In the genomic region with DNA sequence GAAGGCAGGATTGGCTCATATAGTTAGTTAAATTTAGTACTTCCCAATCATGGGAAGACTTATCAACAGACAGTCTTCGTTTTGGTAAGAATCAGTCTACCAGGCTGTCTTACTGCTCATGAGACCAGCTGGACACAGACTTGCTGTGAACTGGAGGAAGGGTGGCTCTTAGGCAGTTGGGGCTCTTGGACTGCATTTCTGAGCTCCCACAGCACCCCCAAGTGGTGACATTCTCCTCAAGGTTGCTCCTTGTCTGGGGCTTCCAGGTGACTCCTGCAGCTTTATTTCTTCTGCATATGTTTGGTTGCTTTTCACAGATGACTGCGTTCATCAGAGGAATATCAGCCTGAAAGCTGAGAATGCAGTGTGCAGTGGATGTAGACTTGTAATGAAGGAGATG, we compare ENCODE assay signal across 10 mouse cellular contexts.
A peak's percentile ranks its signal among the peaks of the same experiment; 100 is the strongest.
DNase-seq lines count a peak whose midpoint lies in the region; ATAC-seq and TF ChIP-seq lines count a peak whose summit lies in the region.
"Had no signal": no experiment of that assay in that cellular context is flagged by ENCODE, and none has a peak within 500 bp of the region (broad histone marks: within the 10 kb centered on the region; RNA-seq: fewer than 3 reads in every experiment).

No protein-coding gene starts in this region.

- no peak overlapping the region for H3K27ac ChIP-seq in midbrain, postnatal 0 days (ENCODE audit: low read depth, low read length)
- H3K27ac ChIP-seq: hindbrain, embryonic 15.5 days; limb, embryonic 13.5 days had no signal

- WGBS in midbrain, postnatal 0 days: 20% methylated on average over 2 of the region's 2 CpGs

- no peaks in the 10 kb centered on the region for H3K9me3 ChIP-seq in midbrain, postnatal 0 days (ENCODE audit: low read length)
- H3K9me3 ChIP-seq: hindbrain, embryonic 15.5 days; limb, embryonic 13.5 days had no signal

- TF ChIP-seq CTCF in brain, embryonic 14.5 days (IDR thresholded peaks at IDR 0.05; ENCODE audit: borderline replicate concordance, extremely low read depth, insufficient read depth, insufficient read length): peak; percentile 61
- TF ChIP-seq CTCF in midbrain, postnatal 0 days (IDR thresholded peaks at IDR 0.05): peak; percentile 64

- no peak overlapping the region for H3K4me3 ChIP-seq in midbrain, postnatal 0 days (ENCODE audit: low read depth, low read length)
- H3K4me3 ChIP-seq: hindbrain, embryonic 15.5 days; limb, embryonic 13.5 days had no signal

- ATAC-seq in midbrain, postnatal 0 days (ENCODE audit: low FRiP score): no peak

- no peaks in the 10 kb centered on the region for H3K27me3 ChIP-seq in midbrain, postnatal 0 days (ENCODE audit: insufficient read depth, low read length)
- H3K27me3 ChIP-seq: hindbrain, embryonic 15.5 days; limb, embryonic 13.5 days had no signal

- no peak for TF ChIP-seq POLR2A in brain, embryonic 14.5 days (IDR thresholded peaks at IDR 0.05; ENCODE audit: borderline replicate concordance, extremely low read depth, insufficient read depth, insufficient read length, poor library complexity, severe bottlenecking)

- DNase-seq in layer of hippocampus, adult 18-20 months (ENCODE audit: low spot score in 2 of 2): peak; percentile 25 to 64
- no peak for DNase-seq in layer of hippocampus, adult 9-11 months
- peak; percentile 73 for DNase-seq in brain, embryonic 14.5 days (ENCODE audit: low read depth)
- peak; percentile 39 for DNase-seq in embryo, embryonic 10 days (ENCODE audit: low spot score)
- peak; percentile 62 for DNase-seq in midbrain, postnatal 0 days (ENCODE audit: low spot score)
- no peak for DNase-seq in urinary bladder, postnatal 36 days (ENCODE audit: low spot score in 2 of 2)
- no peak for DNase-seq in kidney, postnatal 14 days
- no peak for DNase-seq in ovary, postnatal 14 days (ENCODE audit: low spot score)

- no peak overlapping the region for H3K4me2 ChIP-seq in midbrain, postnatal 0 days (ENCODE audit: low read depth, low read length, poor library complexity, severe bottlenecking)
- H3K4me2 ChIP-seq: hindbrain, embryonic 15.5 days; limb, embryonic 13.5 days had no signal

- H3K4me1 ChIP-seq in midbrain, postnatal 0 days (ENCODE audit: insufficient read depth, low read length): no peaks in the 10 kb centered on the region
- H3K4me1 ChIP-seq: hindbrain, embryonic 15.5 days; limb, embryonic 13.5 days had no signal

- no peaks in the 10 kb centered on the region for H3K36me3 ChIP-seq in midbrain, postnatal 0 days (ENCODE audit: insufficient read depth, low read length)
- H3K36me3 ChIP-seq: hindbrain, embryonic 15.5 days; limb, embryonic 13.5 days had no signal

- H3K9ac ChIP-seq in midbrain, postnatal 0 days (replicated peaks; ENCODE audit: low read length, poor library complexity, severe bottlenecking): no peak overlapping the region
- H3K9ac ChIP-seq: hindbrain, embryonic 15.5 days; limb, embryonic 13.5 days had no signal

Comparison
In these comparisons a context has a peak if more than half of its experiments do, and no peak if none do; other contexts are left out.
1. DNase-seq: peak in layer of hippocampus, adult 18-20 months (2 of 2), brain, embryonic 14.5 days (single experiment), embryo, embryonic 10 days (single experiment) and midbrain, postnatal 0 days (single experiment); none in layer of hippocampus, adult 9-11 months (single experiment), urinary bladder, postnatal 36 days (0 of 2), kidney, postnatal 14 days (single experiment) and ovary, postnatal 14 days (single experiment).